Mouse (Mus musculus) kidney, embryonic 16.5 days (tissue): ENCODE measurements around the gene Slc24a3. TPM values are rescaled to one million over a fixed set of nuclear protein-coding genes. Genes with fewer than 3 reads are reported as not detected.

Source experiments
- ATAC-seq: fragments of 200-750 bp; cut with Nextera tagmentation; 2 replicates; pipeline ENCODE4 v1.8.0; 2017; ENCODE audit warnings: moderate TSS enrichment; ENCODE audit not compliant: low FRiP score, low TSS enrichment
- H3K27ac ChIP-seq: fragments of 300-500 bp; sonication (generic); 2 replicates; pipeline ENCODE4 v1.5.1; 2014; ENCODE audit warnings: low read length
- H3K27me3 ChIP-seq: fragments of 300-500 bp; sonication (generic); 2 replicates; pipeline ENCODE4 v1.6.1; 2014; ENCODE audit warnings: low read length, control low read depth, mixed read lengths; ENCODE audit not compliant: insufficient read depth
- H3K36me3 ChIP-seq: fragments of 300-500 bp; sonication (generic); 2 replicates; pipeline ENCODE4 v1.6.1; 2014; ENCODE audit warnings: low read length, control low read depth, mixed read lengths; ENCODE audit not compliant: insufficient read depth
- H3K4me1 ChIP-seq: fragments of 300-500 bp; sonication (generic); 2 replicates; pipeline ENCODE4 v1.6.1; 2014; ENCODE audit warnings: low read length, control low read depth, mixed read lengths; ENCODE audit not compliant: insufficient read depth
- H3K4me2 ChIP-seq: fragments of 300-500 bp; sonication (generic); replicated peaks from 2 replicates; pipeline ENCODE4 v1.6.1; 2014; ENCODE audit warnings: low read depth, low read length
- H3K4me3 ChIP-seq: fragments of 300-500 bp; sonication (generic); 2 replicates; pipeline ENCODE4 v1.5.1; 2014; ENCODE audit warnings: mild to moderate bottlenecking, low read length
- H3K9ac ChIP-seq: fragments of 300-500 bp; sonication (generic); replicated peaks from 2 replicates; pipeline ENCODE4 v1.6.1; 2014; ENCODE audit warnings: low read length
- H3K9me3 ChIP-seq: fragments of 300-500 bp; sonication (generic); 2 replicates; pipeline ENCODE4 v1.6.1; 2016; ENCODE audit warnings: low read length, control low read depth
- WGBS: fragments of 180-500 bp; shearing (Covaris S2); extraction: QIAGEN DNeasy Blood & Tissue Kit; methylation state at CpG from one replicate; pipeline ENCODE4 v1.1.7; 2014; 5-methylcytosine and 5-hydroxymethylcytosine counted together
- polyA plus RNA-seq: library from polyadenylated mRNA; unstranded; fragments of >200 nt; fragmentation: Nextera tagmentation; extraction: Ambion mirVana; gene quantifications from 2 replicates; pipeline ENCODE4 v1.2.1, GENCODE M21; 2015

Gene Slc24a3
- polyA plus RNA-seq, 1 experiment from 2014 or later, result 1.0 TPM

DNA sequence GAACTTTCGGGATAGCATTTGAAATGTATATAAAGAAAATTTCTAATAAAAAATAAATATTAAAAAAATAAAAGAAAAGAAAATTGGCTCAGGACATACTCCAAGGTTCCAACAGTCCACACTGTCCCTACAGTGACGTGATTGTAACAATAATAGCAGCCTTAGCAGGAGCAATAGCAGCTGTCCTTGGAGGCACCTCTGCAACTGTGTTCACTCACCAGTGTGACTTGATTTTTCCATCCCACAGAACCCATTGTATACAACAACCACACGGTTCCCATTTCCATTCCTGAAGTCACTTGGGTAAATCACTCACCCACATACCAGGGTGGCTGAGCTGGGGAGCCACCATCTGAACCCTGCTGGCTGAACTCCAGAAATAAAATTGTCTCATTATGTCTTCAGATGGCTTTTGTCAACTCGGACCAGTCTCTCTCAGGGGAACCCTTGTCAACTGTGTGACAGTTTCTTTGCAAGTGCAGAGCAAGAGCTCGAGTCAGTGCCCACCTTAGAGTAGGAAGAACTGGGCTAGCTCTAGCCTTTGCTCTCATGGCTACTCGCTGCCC, 233.8 kb downstream of the Slc24a3 start:
- no peak overlapping the region for H3K4me2 ChIP-seq
- WGBS, result 68% methylated on average over 6 of the region's 6 CpGs
- H3K27me3 ChIP-seq, result no peaks in the 10 kb centered on the region
- no peak for ATAC-seq
- peaks cover 5% of the 10 kb centered on the region; the same call in 1 of the 2 replicates for H3K4me1 ChIP-seq
- no peaks in the 10 kb centered on the region for H3K9me3 ChIP-seq
- H3K27ac ChIP-seq, result no peak overlapping the region
- no peaks in the 10 kb centered on the region for H3K36me3 ChIP-seq
- no peak overlapping the region for H3K9ac ChIP-seq
- no peak overlapping the region for H3K4me3 ChIP-seq

DNA sequence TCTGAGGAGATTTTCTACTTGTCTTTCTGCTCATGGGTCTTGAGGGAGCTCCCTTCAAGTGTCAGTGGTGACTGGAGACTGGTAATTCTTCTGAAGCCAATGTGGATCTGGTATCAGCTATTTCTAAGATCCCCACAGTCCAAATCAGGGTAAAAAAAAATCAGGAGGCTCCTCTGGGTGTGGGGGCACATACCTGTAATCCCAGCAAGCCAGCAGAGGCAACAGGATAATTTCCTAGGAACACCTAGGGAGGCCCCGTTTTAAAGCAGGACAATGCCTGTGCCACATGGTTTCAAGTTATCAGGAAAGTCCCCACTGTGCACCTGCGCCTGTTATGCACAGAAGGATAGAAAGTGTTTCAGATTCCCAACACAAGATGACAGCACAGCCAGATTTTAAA, 234.4 kb downstream of the Slc24a3 start:
- Histone ChIP-seq H3K4me3 (no peak overlapping the region), H3K9me3 (no peaks in the 10 kb centered on the region), H3K27me3 (no peaks in the 10 kb centered on the region), H3K9ac (no peak overlapping the region), H3K27ac (no peak overlapping the region), H3K4me2 (no peak overlapping the region), H3K36me3 (no peaks in the 10 kb centered on the region), H3K4me1 (no peaks in the 10 kb centered on the region; the same call in 1 of the 2 replicates)
- ATAC-seq, result no peak
- WGBS, result 82% methylated on average over 2 of the region's 2 CpGs

DNA sequence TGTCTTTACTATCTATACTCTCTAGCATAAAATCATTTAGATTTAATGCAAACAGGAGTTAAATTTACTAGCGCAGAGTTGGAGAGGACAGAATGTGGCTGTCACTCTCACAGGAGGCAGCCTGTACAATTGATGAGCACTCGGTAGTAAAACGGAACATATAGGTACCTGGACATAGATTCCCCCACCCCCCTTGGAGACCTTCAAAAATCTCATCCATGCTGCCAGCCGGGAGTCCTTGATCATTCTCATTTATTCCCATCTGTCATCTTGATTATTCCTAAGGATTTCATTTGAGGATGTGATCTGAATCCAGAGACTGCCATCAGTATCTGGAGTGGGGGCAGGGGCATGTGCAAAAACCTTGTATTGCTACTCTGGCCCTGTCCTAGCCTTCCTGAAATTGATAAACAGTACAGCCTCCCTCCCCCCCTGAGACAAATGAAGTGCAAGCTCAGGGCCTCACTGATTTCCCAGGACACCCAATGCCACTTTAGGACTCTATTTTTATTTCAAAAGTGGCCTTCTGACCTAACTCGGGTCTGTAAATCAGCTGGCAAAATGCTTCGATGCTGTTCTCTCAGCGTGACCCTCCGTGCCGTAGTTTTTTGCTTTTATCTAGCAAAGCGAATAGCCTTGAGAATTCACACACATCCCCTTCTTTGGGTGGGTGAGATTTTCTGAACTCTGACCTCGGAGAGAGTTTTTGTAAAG, 237.4 kb downstream of the Slc24a3 start:
- no peak for ATAC-seq
- Histone ChIP-seq H3K27me3 (no peaks in the 10 kb centered on the region), H3K9me3 (no peaks in the 10 kb centered on the region)

DNA sequence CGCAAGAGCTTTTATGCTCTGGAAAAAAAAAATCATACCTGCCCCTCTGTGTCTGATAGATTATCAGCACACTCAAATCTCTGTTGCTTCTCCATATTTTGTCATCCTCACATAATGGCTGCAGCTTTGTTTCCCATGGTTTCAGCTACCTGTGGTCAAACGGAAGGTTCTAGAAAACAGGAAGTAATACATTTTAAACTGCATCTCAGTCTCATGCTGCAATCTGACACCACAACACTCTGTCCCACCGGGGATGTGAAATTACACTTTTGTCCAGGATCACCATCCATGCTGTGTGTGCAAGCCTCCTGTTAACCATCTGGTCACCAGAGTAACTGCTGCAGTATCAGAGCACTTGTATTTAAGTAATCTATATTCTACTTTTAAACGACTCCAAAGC, 238.2 kb downstream of the Slc24a3 start:
- Histone ChIP-seq H3K9me3 (no peaks in the 10 kb centered on the region), H3K27me3 (no peaks in the 10 kb centered on the region), H3K4me1 (no peaks in the 10 kb centered on the region; the same call in 1 of the 2 replicates), H3K36me3 (no peaks in the 10 kb centered on the region), H3K27ac (no peak overlapping the region), H3K4me2 (no peak overlapping the region), H3K4me3 (no peak overlapping the region), H3K9ac (no peak overlapping the region)
- ATAC-seq, result no peak
- WGBS, result 33% methylated on average over 4 of the region's 4 CpGs

More for the DNA sequence above, 237.4 kb downstream of the Slc24a3 start:
- H3K9ac ChIP-seq, result no peak overlapping the region
- no peak overlapping the region for H3K27ac ChIP-seq
- no peak overlapping the region for H3K4me2 ChIP-seq
- 37% methylated on average over 11 of the region's 11 CpGs for WGBS
- no peaks in the 10 kb centered on the region; the same call in 1 of the 2 replicates for H3K4me1 ChIP-seq
- H3K4me3 ChIP-seq, result no peak overlapping the region
- no peaks in the 10 kb centered on the region for H3K36me3 ChIP-seq

DNA sequence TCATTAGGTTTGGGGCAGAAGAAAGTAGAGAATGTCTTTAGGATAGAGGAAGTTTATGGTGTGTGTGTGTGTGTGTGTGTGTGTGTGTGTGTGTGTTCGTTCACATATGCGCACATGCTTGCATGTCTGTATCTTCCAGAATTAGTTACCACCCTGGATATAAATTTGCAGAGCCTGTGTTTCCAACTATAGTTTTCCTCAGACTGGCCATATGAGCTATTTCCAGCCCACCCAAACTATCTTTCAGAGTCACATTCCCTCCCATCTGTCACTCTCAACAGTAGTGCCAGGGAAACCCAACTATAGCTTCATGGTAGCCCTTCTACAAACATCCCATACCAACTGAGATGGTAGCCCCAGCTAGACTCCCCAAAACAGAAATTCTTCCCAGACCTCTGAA, 250.2 kb downstream of the Slc24a3 start:
- no peak overlapping the region for H3K4me3 ChIP-seq
- H3K36me3 ChIP-seq, result no peaks in the 10 kb centered on the region
- 66% methylated on average over 2 of the region's 2 CpGs for WGBS
- no peak overlapping the region for H3K4me2 ChIP-seq
- H3K27ac ChIP-seq, result no peak overlapping the region
- no peaks in the 10 kb centered on the region for H3K27me3 ChIP-seq
- no peak for ATAC-seq
- no peaks in the 10 kb centered on the region for H3K4me1 ChIP-seq
- no peaks in the 10 kb centered on the region for H3K9me3 ChIP-seq
- no peak overlapping the region for H3K9ac ChIP-seq

DNA sequence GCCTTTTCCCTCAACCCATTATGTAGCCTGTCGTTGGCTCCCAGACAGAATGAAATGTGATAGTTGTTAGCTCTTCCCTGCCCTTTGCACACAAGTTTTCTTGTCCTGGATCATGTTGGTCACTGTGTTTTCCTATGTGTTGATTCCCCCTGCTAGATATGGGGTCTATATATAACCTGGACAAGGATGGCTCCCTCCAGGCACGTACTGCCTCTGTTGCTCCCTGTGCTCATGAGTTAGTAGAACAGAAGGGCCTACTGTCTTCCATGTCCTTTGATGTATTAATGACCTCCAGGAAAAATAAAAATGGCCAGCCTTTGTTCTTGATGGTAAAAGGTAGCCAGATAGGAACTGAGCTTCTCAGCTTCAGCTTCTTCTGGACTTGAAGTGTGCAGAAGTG, 251.5 kb downstream of the Slc24a3 start:
- Histone ChIP-seq H3K9me3 (no peaks in the 10 kb centered on the region), H3K4me2 (no peak overlapping the region), H3K9ac (no peak overlapping the region), H3K27ac (no peak overlapping the region), H3K27me3 (no peaks in the 10 kb centered on the region), H3K4me3 (no peak overlapping the region), H3K36me3 (no peaks in the 10 kb centered on the region), H3K4me1 (no peaks in the 10 kb centered on the region)
- no peak for ATAC-seq
- WGBS, result 48% methylated on average over 2 of the region's 2 CpGs

DNA sequence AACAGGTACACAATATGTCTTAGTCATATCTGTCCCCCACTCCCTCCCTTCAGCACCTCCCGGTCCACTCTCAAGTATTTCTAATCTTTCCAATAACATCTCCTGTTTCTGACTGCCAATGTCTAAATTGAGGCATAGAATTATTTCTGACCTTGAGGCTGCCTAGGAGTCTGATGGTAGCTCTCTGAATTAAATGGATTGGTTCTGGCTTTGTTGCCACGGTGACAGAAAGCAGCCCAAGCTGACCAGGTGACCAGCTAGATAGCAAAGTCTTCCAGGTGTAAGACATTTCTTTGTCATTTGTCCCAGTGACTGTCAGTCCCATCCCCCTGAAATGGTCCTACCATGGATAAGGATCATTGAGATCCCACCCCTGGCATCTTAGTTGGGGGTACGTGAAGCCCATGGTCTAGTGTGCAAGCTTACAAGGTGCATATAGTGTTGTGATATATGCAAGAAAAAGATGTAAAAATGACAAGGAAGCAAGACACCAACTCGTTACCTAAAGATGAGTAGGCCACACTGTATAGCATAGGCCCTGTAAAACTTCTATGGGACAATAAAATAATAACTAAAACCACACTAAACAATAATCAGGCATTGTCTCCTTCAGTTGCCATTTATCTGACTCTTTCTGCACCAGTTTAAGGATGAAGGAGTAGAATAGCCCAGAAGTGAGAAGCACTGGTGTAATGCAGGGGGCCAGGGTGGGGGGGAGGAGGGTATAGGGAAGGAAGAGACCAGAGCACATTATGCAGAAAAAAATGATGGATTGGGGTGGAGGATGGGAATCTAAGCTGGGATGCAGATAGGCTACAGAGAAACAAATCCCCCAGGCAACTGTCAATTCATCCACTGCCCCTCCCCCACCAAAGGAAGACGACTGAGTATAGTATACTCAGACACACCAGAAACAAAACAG, 253.7 kb downstream of the Slc24a3 start:
- Histone ChIP-seq H3K9ac (no peak overlapping the region), H3K27ac (no peak overlapping the region), H3K36me3 (no peaks in the 10 kb centered on the region), H3K27me3 (no peaks in the 10 kb centered on the region), H3K4me3 (no peak overlapping the region), H3K4me1 (no peaks in the 10 kb centered on the region), H3K9me3 (no peaks in the 10 kb centered on the region), H3K4me2 (no peak overlapping the region)
- 77% methylated on average over 5 of the region's 5 CpGs for WGBS
- ATAC-seq, result 0 out of 2 replicates have a peak, but pooled peaks have one; percentile 23

DNA sequence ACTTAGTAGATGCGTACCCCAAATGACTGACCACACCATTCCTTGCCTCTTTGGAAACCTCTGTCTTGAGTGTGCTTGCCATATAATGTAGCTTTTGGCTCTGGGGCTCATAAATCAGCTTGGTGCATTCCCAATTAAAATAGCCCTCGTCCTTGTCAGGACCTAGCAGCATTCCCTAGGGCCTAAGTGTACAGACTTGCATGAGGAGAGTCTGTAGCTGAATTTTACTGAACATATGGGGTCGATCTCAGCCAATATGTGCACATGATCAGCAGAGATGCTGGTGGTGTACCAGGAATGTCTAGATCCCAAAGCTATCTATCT, 254.3 kb downstream of the Slc24a3 start:
- 62% methylated on average over 3 of the region's 3 CpGs for WGBS

DNA sequence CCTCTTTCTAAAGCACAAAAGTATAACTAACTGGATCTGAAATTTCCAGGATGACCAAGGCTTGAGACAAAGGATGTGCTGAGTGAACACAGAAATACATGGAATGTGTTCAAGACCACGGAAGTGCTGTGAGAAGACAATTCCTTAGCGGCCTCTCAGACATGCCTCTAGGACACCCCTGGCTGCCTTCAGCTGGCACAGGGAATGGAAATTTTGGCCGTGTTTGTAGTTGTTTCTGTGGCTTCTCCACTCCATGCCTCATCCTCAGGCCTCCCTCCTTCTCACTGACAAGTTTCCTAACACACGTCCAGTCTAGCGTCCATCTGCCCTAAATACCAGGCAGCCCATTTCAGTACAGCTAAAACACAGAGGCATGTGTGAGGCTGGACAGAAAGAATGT, 262.4 kb downstream of the Slc24a3 start:
- Histone ChIP-seq H3K27ac (no peak overlapping the region), H3K9me3 (no peaks in the 10 kb centered on the region), H3K27me3 (no peaks in the 10 kb centered on the region), H3K4me2 (no peak overlapping the region), H3K36me3 (no peaks in the 10 kb centered on the region), H3K4me1 (no peaks in the 10 kb centered on the region), H3K4me3 (no peak overlapping the region), H3K9ac (no peak overlapping the region)
- no peak for ATAC-seq
- WGBS, result 85% methylated on average over 5 of the region's 5 CpGs

More for the DNA sequence above, 254.3 kb downstream of the Slc24a3 start:
- Histone ChIP-seq H3K9ac (no peak overlapping the region), H3K4me2 (no peak overlapping the region), H3K27me3 (no peaks in the 10 kb centered on the region), H3K4me3 (no peak overlapping the region), H3K9me3 (no peaks in the 10 kb centered on the region), H3K36me3 (no peaks in the 10 kb centered on the region), H3K4me1 (no peaks in the 10 kb centered on the region), H3K27ac (no peak overlapping the region)
- ATAC-seq, result 0 out of 2 replicates have a peak, but pooled peaks have one; percentile 19
